Mouse (Mus musculus) CD8-positive naive resting alpha-beta T cell, adult 2 months (primary cell): ENCODE results near the gene Slc7a15.

ENCODE experiments used
- DNase-seq, 2 experiments: peaks; one replicate each; pipeline ENCODE4 v3.0.0; 2022; ENCODE audit warnings: low read depth in 2 of 2, low spot score in 2 of 2

The Slc7a15 gene

DNA sequence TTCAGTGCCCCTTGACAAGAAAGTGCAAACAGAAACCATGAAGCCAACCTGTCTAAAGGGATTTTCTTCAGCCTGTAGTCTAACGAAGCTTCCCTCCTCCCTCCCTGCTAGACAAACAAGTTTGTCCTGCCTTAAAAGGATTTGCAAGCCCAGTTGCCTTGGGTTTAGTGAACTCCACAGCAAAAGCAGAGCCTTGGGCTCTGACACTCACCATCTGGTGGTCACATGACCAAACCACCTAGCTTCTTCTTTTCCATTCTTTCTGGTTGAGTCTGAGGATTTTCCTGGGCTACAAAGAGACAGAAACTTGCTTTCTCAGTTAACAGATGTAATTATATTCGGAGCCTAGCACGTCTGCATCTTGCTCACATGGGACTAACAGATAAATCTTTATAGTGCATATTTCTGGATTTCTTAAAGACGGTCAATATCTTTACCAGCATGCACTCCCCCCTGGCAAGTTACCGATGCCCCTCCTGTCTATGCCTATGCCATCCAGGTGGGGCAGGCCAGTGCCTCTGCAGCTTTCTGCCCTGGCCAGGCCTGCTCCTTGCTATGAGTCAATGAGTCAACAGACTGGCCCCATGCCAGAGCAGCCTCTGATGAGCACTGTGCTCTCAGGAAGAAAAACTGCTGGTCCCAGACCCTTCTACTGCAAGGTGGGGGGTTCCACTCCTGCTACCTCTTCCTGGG lies 110.8 kb downstream of the Slc7a15 start:
- DNase-seq = no peak

DNA sequence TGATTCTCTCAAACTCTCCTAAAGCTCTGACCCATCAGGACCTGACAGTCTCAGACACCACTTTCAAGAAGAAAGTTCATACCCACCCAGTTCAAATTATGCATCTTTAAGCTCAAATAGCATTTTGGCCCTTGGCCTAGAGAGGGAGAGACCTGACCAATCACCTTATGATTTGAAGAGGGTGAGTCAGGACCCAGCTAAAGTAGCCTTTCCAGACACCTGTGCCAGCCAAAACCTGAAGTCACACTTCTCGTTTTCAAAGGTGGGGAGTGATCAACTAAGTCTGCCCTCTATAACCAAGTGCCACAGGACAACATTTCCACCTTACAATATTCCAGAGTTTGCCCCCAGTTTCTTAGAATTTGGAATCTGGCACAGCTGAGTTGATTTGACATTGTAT lies 111.6 kb downstream of the Slc7a15 start:
- no peak for DNase-seq

DNA sequence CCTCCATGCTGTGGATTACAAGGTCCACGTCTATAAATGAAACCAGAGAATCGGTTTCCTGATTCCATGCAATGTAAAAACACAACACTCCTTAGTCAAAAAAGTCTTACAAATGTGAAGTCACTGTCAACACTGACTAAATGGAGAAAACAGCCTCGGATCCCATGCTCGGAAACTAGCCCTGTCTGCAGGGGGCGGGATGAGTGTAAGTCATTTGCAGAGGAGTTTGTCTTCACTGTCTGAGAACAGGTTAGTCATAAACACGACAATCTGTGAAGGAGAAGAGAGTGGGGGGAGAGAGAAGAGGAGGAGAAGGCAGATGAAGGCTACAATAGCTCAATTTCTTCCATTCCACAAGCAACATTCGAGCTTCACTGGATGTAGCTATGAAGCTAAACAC lies 113.6 kb downstream of the Slc7a15 start:
- no peak for DNase-seq

DNA sequence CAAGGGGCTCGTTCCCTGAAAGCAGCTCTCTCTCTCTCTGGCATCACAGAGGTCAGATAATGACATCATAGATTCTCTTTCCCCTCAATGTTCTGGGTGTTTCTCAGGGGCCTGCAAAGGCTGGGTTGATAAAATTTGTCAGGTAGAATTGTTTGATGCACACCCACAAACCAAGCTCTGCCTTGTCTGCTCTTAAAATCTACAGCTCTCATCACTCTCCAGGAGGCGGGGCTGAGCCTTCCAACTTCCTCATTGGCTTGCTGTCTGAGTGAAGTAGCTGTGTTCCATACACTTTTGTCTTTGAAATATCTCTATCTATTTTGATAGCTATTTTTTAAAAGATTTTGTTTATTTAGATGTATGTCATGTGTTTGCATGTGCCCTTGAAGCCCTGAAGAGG lies 116.7 kb downstream of the Slc7a15 start:
- DNase-seq = no peak
